26 mouse cellular contexts compared by ENCODE assay signal in the genomic region with DNA sequence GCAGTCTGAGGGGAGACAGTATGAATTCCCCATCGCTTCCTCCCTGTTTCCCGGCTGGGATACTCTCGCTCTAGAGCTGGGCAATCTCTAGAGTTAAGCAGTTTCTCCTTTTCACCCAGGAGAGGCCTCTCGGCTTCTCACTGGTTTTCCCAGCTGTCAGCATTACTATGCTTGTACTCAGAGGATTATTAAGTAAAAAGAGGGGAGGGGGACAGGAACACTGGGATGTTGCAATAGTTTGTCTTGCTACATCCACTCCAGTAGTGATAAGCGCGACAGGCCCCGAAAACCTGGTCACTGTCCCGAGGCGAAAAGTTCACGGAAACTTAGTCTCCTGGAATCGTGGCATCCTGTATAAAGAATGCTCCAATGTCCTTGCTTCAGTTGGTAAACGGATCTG. TPM values are rescaled to one million over a fixed set of nuclear protein-coding genes. Genes with fewer than 3 reads are reported as not detected.
DNase-seq lines count a peak whose midpoint lies in the region; ATAC-seq and TF ChIP-seq lines count a peak whose summit lies in the region.
"Had no signal": no experiment of that assay in that cellular context is flagged by ENCODE, and none has a peak within 500 bp of the region (broad histone marks: within the 10 kb centered on the region; RNA-seq: fewer than 3 reads in every experiment).

No protein-coding gene starts in this region.

- no peak for TF ChIP-seq POLR2A in liver, adult 2 months (IDR thresholded peaks at IDR 0.05; ENCODE audit: extremely low read depth, insufficient read depth, low read length)

- H3K9ac ChIP-seq in liver, adult 2 months (ENCODE audit: low read depth, low read length) = no peak overlapping the region
- no peak overlapping the region for H3K9ac ChIP-seq in liver, embryonic 11.5 days (ENCODE audit: low read depth, low read length)
- no peak overlapping the region for H3K9ac ChIP-seq in liver, embryonic 16.5 days (ENCODE audit: low read depth, low read length)
- H3K9ac ChIP-seq: embryonic facial prominence, embryonic 12.5 days; forebrain, embryonic 13.5 days; forebrain, embryonic 15.5 days had no signal

- WGBS in liver, adult 2 months = 33% methylated on average over 12 of the region's 12 CpGs
- WGBS in liver, embryonic 11.5 days = 70% methylated on average over 12 of the region's 12 CpGs
- WGBS in liver, embryonic 16.5 days (ENCODE audit: insufficient replicate concordance) = 59% methylated on average over 12 of the region's 12 CpGs

- DNase-seq in liver, adult 2 months (ENCODE audit: extremely low read depth, low read depth, low spot score) = peak; percentile 65
- no peak for DNase-seq in liver, embryonic 11.5 days (ENCODE audit: low spot score)
- DNase-seq in liver = no peak
- DNase-seq in yolk sac, embryonic 10.5 days (ENCODE audit: low spot score) = peak; percentile 55
- no peak for DNase-seq in heart, postnatal 10 days
- DNase-seq in layer of hippocampus, adult 9-11 months = no peak
- DNase-seq: adrenal gland, adult 2 months; adrenal gland, postnatal 10 days; adrenal gland, postnatal 25 days; cerebellum, adult 11 months; cerebellum, adult 18-20 months; cerebellum, adult 8-10 months; cerebellum, adult 9-11 months; cerebellum, postnatal 14 days; cerebellum, postnatal 36 days; embryo, embryonic 11 days had no signal

- intact Hi-C loops in heart, postnatal 10 days (cut with DNase I) = no loop called here

- no peak overlapping the region for H3K4me3 ChIP-seq in liver, adult 2 months (ENCODE audit: insufficient read depth, low read depth, low read length)
- no peak overlapping the region for H3K4me3 ChIP-seq in liver, embryonic 11.5 days (ENCODE audit: low read depth, low read length)
- no peak overlapping the region for H3K4me3 ChIP-seq in liver, embryonic 16.5 days (ENCODE audit: low read depth, low read length)
- H3K4me3 ChIP-seq: embryonic facial prominence, embryonic 12.5 days; forebrain, embryonic 13.5 days; forebrain, embryonic 15.5 days had no signal

- H3K4me1 ChIP-seq in liver, adult 2 months (ENCODE audit: control insufficient read depth, insufficient read depth, low read length) = peaks cover 7% of the 10 kb centered on the region
- no peaks in the 10 kb centered on the region for H3K4me1 ChIP-seq in liver, embryonic 11.5 days (replicated peaks; ENCODE audit: control insufficient read depth, insufficient read depth, low read length)
- no peaks in the 10 kb centered on the region; the same call in 1 of the 2 replicates for H3K4me1 ChIP-seq in liver, embryonic 16.5 days (ENCODE audit: control insufficient read depth, low read depth, low read length)
- H3K4me1 ChIP-seq: embryonic facial prominence, embryonic 12.5 days; forebrain, embryonic 13.5 days; forebrain, embryonic 15.5 days had no signal

- H3K4me2 ChIP-seq in liver, embryonic 11.5 days = no peak overlapping the region
- H3K4me2 ChIP-seq in liver, embryonic 16.5 days (ENCODE audit: low read depth, low read length) = no peak overlapping the region
- H3K4me2 ChIP-seq: embryonic facial prominence, embryonic 12.5 days; forebrain, embryonic 13.5 days; forebrain, embryonic 15.5 days had no signal

- H3K27me3 ChIP-seq in liver, adult 2 months (ENCODE audit: control insufficient read depth, insufficient read depth, low read length) = no peaks in the 10 kb centered on the region
- H3K27me3 ChIP-seq in liver, embryonic 11.5 days (replicated peaks; ENCODE audit: control insufficient read depth, insufficient read depth, low read length) = no peaks in the 10 kb centered on the region; the same call in 1 of the 2 replicates
- H3K27me3 ChIP-seq in liver, embryonic 16.5 days (ENCODE audit: control insufficient read depth, insufficient read depth, low read depth, low read length) = no peaks in the 10 kb centered on the region
- H3K27me3 ChIP-seq: embryonic facial prominence, embryonic 12.5 days; forebrain, embryonic 13.5 days had no signal

- ATAC-seq in liver, embryonic 11.5 days (replicated peaks; ENCODE audit: low FRiP score) = no peak
- ATAC-seq in liver, embryonic 16.5 days (ENCODE audit: low read depth) = peak; percentile 37; the same call in 1 of the 2 replicates
- peak; percentile 25; the same call in 1 of the 2 replicates for ATAC-seq in granulocyte monocyte progenitor cell, adult 5-6 weeks (replicated peaks; ENCODE audit: poor library complexity, severe bottlenecking)
- ATAC-seq: forebrain, embryonic 13.5 days; forebrain, embryonic 15.5 days had no signal

- H3K79me2 ChIP-seq in liver, adult 2 months (ENCODE audit: control insufficient read depth, insufficient read depth, low read length) = no peaks in the 10 kb centered on the region

- no peak overlapping the region for H3K27ac ChIP-seq in liver, adult 2 months (replicated peaks; ENCODE audit: insufficient read depth, low read depth, low read length)
- no peak overlapping the region for H3K27ac ChIP-seq in liver, embryonic 11.5 days (ENCODE audit: low read depth, low read length)
- H3K27ac ChIP-seq in liver, embryonic 16.5 days (ENCODE audit: low read length) = peak overlapping the region; percentile 18; the same call in 1 of the 2 replicates
- H3K27ac ChIP-seq: embryonic facial prominence, embryonic 12.5 days; forebrain, embryonic 13.5 days; forebrain, embryonic 15.5 days had no signal

- TF ChIP-seq CTCF in liver, adult 2 months (IDR thresholded peaks at IDR 0.05; ENCODE audit: low read depth, low read length) = no peak

- H3K9me3 ChIP-seq in liver, embryonic 11.5 days (ENCODE audit: control insufficient read depth, low read length) = no peaks in the 10 kb centered on the region
- no peaks in the 10 kb centered on the region for H3K9me3 ChIP-seq in liver, embryonic 16.5 days (replicated peaks; ENCODE audit: control insufficient read depth, low read length)
- H3K9me3 ChIP-seq: embryonic facial prominence, embryonic 12.5 days; forebrain, embryonic 13.5 days; forebrain, embryonic 15.5 days had no signal

- no peaks in the 10 kb centered on the region for H3K36me3 ChIP-seq in liver, adult 2 months (ENCODE audit: control insufficient read depth, insufficient read depth, low read length)
- no peaks in the 10 kb centered on the region for H3K36me3 ChIP-seq in liver, embryonic 11.5 days (ENCODE audit: control insufficient read depth, insufficient read depth, low read length)
- no peaks in the 10 kb centered on the region for H3K36me3 ChIP-seq in liver, embryonic 16.5 days (ENCODE audit: control insufficient read depth, insufficient read depth)
- H3K36me3 ChIP-seq: embryonic facial prominence, embryonic 12.5 days; forebrain, embryonic 15.5 days had no signal

RNA-seq across cellular contexts. Expression of a gene that starts 5.3 kb away (rescaled TPM):
- not detected in 2 replicates for total RNA-seq in liver, adult 2 months (2014; rRNA removed)
- polyA plus RNA-seq in liver, adult 2 months (2012; rRNA removed) = not detected in 2 replicates
- not detected in 2 replicates for polyA plus RNA-seq in liver, embryonic 11.5 days (2014; fragmentation: Nextera tagmentation; extraction: Ambion mirVana)
- not detected in 2 replicates for polyA plus RNA-seq in liver, embryonic 16.5 days (2015; fragmentation: Nextera tagmentation; extraction: Ambion mirVana)
- not detected in 2 replicates for total RNA-seq in granulocyte monocyte progenitor cell, adult 5-6 weeks (2014; fragmentation: Nextera tagmentation)
- not detected in 2 replicates for total RNA-seq in granulocyte monocyte progenitor cell, adult 5-6 weeks (2017)
- not detected for total RNA-seq in heart, postnatal 10 days (2021)
- total RNA-seq: adrenal gland, adult 2 months; adrenal gland, postnatal 10 days; adrenal gland, postnatal 25 days; adrenal gland, postnatal 4 days; common myeloid progenitor, adult 5-6 weeks; MEL had no signal
- polyA plus RNA-seq: adrenal gland, adult 2 months; C2C12; forebrain, embryonic 11.5 days; forebrain, embryonic 13.5 days; forebrain, embryonic 15.5 days had no signal

RNA-seq across cellular contexts. Expression of a gene that starts 13.6 kb away (rescaled TPM):
- 53.5 and 57.1 TPM in 2 replicates for total RNA-seq in liver, adult 2 months (2014; rRNA removed)
- polyA plus RNA-seq in liver, adult 2 months (2012; rRNA removed) = 40.4 and 42.7 TPM in 2 replicates
- polyA plus RNA-seq in liver, embryonic 11.5 days (2014; fragmentation: Nextera tagmentation; extraction: Ambion mirVana) = 188 and 210 TPM in 2 replicates
- 126 and 129 TPM in 2 replicates for polyA plus RNA-seq in liver, embryonic 16.5 days (2015; fragmentation: Nextera tagmentation; extraction: Ambion mirVana)
- total RNA-seq in granulocyte monocyte progenitor cell, adult 5-6 weeks (2014; fragmentation: Nextera tagmentation) = 116 and 155 TPM in 2 replicates
- 250 and 287 TPM in 2 replicates for total RNA-seq in granulocyte monocyte progenitor cell, adult 5-6 weeks (2017)
- 100 to 1,000 TPM; 111 TPM for total RNA-seq in heart, postnatal 10 days (2021)

RNA-seq across cellular contexts. Expression of a gene that starts 35.2 kb away (rescaled TPM):
- total RNA-seq in liver, adult 2 months (2014; rRNA removed) = 236 and 490 TPM in 2 replicates
- 782 and 968 TPM in 2 replicates for polyA plus RNA-seq in liver, adult 2 months (2012; rRNA removed)
- 7.3 and 8.3 TPM in 2 replicates for polyA plus RNA-seq in liver, embryonic 11.5 days (2014; fragmentation: Nextera tagmentation; extraction: Ambion mirVana)
- 59.8 and 69.0 TPM in 2 replicates for polyA plus RNA-seq in liver, embryonic 16.5 days (2015; fragmentation: Nextera tagmentation; extraction: Ambion mirVana)
- total RNA-seq in granulocyte monocyte progenitor cell, adult 5-6 weeks (2014; fragmentation: Nextera tagmentation) = 0.28 and 4.8 TPM in 2 replicates
- total RNA-seq in granulocyte monocyte progenitor cell, adult 5-6 weeks (2017) = 0.57 and 0.99 TPM in 2 replicates
- 1 to 10 TPM in 1 of 2 experiments, under 1 TPM in 1; 0.55 to 1.0 TPM for total RNA-seq in heart, postnatal 10 days (2021)

Comparison
In these comparisons a context has a peak if more than half of its experiments do, and no peak if none do; other contexts are left out.
1. DNase-seq: peak in liver, adult 2 months (single experiment) and yolk sac, embryonic 10.5 days (single experiment); none in liver, embryonic 11.5 days (single experiment), liver (single experiment), heart, postnatal 10 days (0 of 2) and layer of hippocampus, adult 9-11 months (single experiment).
2. RNA of a gene that starts 35.2 kb away (total RNA-seq): 236 to 490 TPM in liver, adult 2 months; 0.55 to 1.0 TPM in heart, postnatal 10 days and 0.28 to 4.8 TPM in granulocyte monocyte progenitor cell, adult 5-6 weeks; every median in the first group is over 10 times any median in the second.